Mouse (Mus musculus): ENCODE measurements around the gene Icam5. TPM values are rescaled to one million over a fixed set of nuclear protein-coding genes. Genes with fewer than 3 reads are reported as not detected.
"Not testable (repeated sequence)": the region's sequence is repeated elsewhere in the genome, so short reads cannot be mapped to it uniquely, and the experiment has no call there.

Gene Icam5
- polyA plus RNA-seq, 1 experiment from 2014 or later, result not detected

DNA sequence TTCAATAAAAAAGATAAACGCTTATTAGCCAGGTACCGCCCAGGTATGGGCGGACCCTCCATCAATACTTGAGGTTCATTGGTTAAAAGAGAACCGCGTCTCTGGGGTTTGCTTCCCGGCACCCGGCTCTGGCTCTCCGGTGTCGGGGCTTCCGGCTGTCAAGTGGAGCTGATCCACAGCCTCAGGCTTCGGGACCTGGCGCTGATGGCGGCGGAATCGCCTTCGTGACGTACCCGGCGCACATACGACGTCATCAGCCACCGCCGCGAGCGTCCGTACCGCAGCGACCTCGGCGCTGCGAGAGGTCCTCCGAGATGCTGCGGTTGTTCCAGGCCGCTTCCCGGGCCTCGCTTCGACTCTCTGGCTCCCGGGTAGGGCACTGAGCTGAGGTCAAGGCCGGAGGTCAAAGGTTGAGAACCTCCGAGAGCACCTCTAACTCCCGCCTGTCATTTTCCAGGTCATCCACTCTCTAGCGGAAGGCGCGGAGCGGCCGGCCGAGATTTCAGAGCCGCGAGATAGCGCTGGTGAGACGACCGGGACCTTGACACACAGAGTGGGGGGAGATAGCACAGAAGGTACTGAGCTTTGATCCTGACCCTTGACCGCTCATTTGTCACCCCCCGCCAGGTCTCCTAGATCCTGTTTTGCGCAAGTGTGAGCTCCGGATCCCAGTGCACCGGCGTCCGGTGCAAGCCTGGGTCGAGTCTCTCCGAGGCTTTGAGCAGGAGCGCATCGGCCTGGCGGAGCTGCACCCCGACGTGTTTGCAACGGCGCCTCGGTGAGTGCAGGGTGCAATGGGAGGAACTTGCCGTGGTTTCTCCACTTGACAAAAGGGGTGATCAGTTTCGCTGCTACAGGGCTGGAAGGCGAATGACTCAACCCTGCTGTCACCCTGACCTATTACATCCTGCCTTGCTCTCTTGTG is 29.0 kb upstream of the Icam5 start, which contains the start of gene Mrpl4:
Mrpl4 (plus strand) TSS at position 112 of the 925 bp plus-strand sequence.
- ATAC-seq (ENCODE audit: insufficient number of reproducible peaks, insufficient read depth, low FRiP score, low read depth), result peak; percentile 74
- peak within 1 kb of the TSS; percentile 78 to 85 for H3K27ac ChIP-seq (replicated peaks in 1 of 2; ENCODE audit: control insufficient read depth in 1 of 2, insufficient read depth in 1 of 2, low read depth in 2 of 2, low read length in 2 of 2)
- peak within 1 kb of the TSS; percentile 86 to 88 for H3K4me3 ChIP-seq (ENCODE audit: control insufficient read depth in 1 of 2, insufficient read depth in 1 of 2, low read depth in 1 of 2, low read length in 2 of 2)
- H3K36me3 ChIP-seq (ENCODE audit: control insufficient read depth, insufficient read depth, low read length), result peaks cover 37% of the 10 kb centered on the region
- no peaks in the 10 kb centered on the region for H3K9me3 ChIP-seq (ENCODE audit: control insufficient read depth, low read length)
- WGBS, result under 1% methylated on average over 72 of the region's 72 CpGs
- H3K9ac ChIP-seq (ENCODE audit: low read length), result peak within 1 kb of the TSS; percentile 90
- H3K4me2 ChIP-seq (ENCODE audit: low read length), result peak within 1 kb of the TSS; percentile 90
- H3K4me1 ChIP-seq (ENCODE audit: control insufficient read depth in 2 of 2, insufficient read depth in 2 of 2, low read length in 2 of 2), result peaks cover 3 to 6% of the 10 kb centered on the region in 2 experiments; a peak in 2 of 4 replicates
- no peaks in the 10 kb centered on the region for H3K27me3 ChIP-seq (ENCODE audit: control insufficient read depth, insufficient read depth, low read length)

DNA sequence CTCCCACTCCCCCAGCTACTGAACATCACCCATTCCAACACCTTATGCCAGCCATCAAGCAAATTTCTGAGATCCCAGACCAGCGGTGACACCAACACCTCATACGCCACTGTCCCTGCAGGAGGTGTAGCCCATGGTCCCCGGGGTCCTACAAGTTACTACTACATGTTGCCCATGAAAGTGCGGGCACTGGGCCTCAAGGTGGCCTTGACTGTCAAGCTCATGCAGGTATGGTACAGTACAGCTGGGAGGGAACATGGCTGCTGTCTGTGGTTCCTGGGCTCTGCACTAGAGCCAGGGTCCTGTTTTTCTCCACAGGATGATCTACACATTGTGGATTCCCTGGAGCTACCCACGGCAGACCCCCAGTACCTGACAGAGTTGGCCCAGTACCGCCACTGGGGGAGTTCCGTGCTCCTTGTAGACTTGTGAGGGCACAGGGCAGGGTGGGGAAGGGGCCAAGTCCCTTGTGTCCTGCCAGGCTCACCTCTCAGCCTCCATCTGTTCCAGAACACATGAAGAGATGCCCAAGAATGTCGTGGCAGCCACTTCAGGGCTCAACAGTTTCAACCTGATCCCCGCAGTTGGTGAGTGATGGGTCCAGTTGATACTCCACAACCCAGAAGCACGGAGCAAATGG is 24.4 kb upstream of the Icam5 start:
- ATAC-seq (ENCODE audit: insufficient number of reproducible peaks, insufficient read depth, low FRiP score, low read depth), result no peak
- H3K27ac ChIP-seq (replicated peaks in 1 of 2; ENCODE audit: control insufficient read depth in 1 of 2, insufficient read depth in 1 of 2, low read depth in 2 of 2, low read length in 2 of 2), result no peak overlapping the region
- H3K9me3 ChIP-seq (ENCODE audit: control insufficient read depth, low read length), result no peaks in the 10 kb centered on the region
- no peak overlapping the region for H3K4me2 ChIP-seq (ENCODE audit: low read length)
- H3K36me3 ChIP-seq (ENCODE audit: control insufficient read depth, insufficient read depth, low read length), result peaks cover 49% of the 10 kb centered on the region
- H3K9ac ChIP-seq (ENCODE audit: low read length), result no peak overlapping the region
- 92% methylated on average over 10 of the region's 10 CpGs for WGBS
- no peak overlapping the region for H3K4me3 ChIP-seq (ENCODE audit: control insufficient read depth in 1 of 2, insufficient read depth in 1 of 2, low read depth in 1 of 2, low read length in 2 of 2)
- no peaks in the 10 kb centered on the region for H3K27me3 ChIP-seq (ENCODE audit: control insufficient read depth, insufficient read depth, low read length)
- peaks cover 3 to 6% of the 10 kb centered on the region in 2 experiments; a peak in 2 of 4 replicates for H3K4me1 ChIP-seq (ENCODE audit: control insufficient read depth in 2 of 2, insufficient read depth in 2 of 2, low read length in 2 of 2)

DNA sequence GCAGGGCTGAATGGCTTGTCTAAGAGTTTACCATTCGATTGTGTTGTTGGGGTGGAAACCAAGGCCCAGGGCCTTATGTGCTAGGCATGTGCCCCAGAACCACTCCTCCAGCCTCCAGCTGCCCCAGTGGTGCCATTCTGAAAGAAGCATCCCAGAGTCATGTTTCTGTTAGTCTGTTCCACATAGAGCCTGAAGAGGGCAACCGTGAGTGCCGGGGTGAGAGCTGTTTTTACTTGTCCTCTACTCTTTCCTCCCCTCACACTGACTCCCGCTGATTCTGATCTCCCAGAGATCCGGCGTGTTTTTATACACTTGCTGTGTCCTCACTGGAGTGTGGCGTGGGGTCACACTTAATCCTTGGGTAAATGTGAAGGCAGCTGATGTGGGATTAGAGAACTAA is 23.9 kb upstream of the Icam5 start:
- peaks cover 3 to 6% of the 10 kb centered on the region in 2 experiments; a peak in 2 of 4 replicates for H3K4me1 ChIP-seq (ENCODE audit: control insufficient read depth in 2 of 2, insufficient read depth in 2 of 2, low read length in 2 of 2)
- no peak overlapping the region for H3K27ac ChIP-seq (replicated peaks in 1 of 2; ENCODE audit: control insufficient read depth in 1 of 2, insufficient read depth in 1 of 2, low read depth in 2 of 2, low read length in 2 of 2)
- H3K9me3 ChIP-seq (ENCODE audit: control insufficient read depth, low read length), result no peaks in the 10 kb centered on the region
- H3K4me2 ChIP-seq (ENCODE audit: low read length), result no peak overlapping the region
- no peaks in the 10 kb centered on the region for H3K27me3 ChIP-seq (ENCODE audit: control insufficient read depth, insufficient read depth, low read length)
- WGBS, result 76% methylated on average over 7 of the region's 7 CpGs
- no peak overlapping the region for H3K9ac ChIP-seq (ENCODE audit: low read length)
- ATAC-seq (ENCODE audit: insufficient number of reproducible peaks, insufficient read depth, low FRiP score, low read depth), result no peak
- H3K36me3 ChIP-seq (ENCODE audit: control insufficient read depth, insufficient read depth, low read length), result peaks cover 49% of the 10 kb centered on the region
- no peak overlapping the region for H3K4me3 ChIP-seq (ENCODE audit: control insufficient read depth in 1 of 2, insufficient read depth in 1 of 2, low read depth in 1 of 2, low read length in 2 of 2)

DNA sequence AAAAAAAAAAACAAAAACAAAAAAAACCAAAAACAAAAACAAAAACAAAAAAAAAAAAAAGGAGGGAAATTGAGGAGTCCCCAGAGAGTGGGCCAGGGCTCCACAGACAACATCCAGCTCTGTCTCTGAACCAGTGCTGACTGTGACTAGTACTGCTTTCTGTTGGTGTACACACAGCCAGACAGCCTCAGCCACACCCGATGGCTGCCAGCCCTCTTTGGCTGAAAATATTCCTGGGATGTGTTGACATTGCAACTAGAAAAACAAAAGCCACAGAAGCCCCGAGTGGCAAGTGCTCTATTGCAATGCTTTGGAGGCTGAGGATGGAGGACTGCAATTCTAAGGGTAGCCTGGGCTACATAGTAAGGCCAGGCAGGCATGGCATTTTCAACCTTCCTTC is 21.5 kb upstream of the Icam5 start:
- peaks cover 37% of the 10 kb centered on the region for H3K36me3 ChIP-seq (ENCODE audit: control insufficient read depth, insufficient read depth, low read length)
- H3K4me3 ChIP-seq (ENCODE audit: control insufficient read depth in 1 of 2, insufficient read depth in 1 of 2, low read depth in 1 of 2, low read length in 2 of 2), result no peak overlapping the region
- no peak overlapping the region for H3K4me2 ChIP-seq (ENCODE audit: low read length)
- no peak overlapping the region for H3K9ac ChIP-seq (ENCODE audit: low read length)
- peaks cover 5 to 8% of the 10 kb centered on the region in 2 experiments; a peak in 3 of 4 replicates for H3K4me1 ChIP-seq (ENCODE audit: control insufficient read depth in 2 of 2, insufficient read depth in 2 of 2, low read length in 2 of 2)
- peaks cover 14% of the 10 kb centered on the region; the same call in 1 of the 2 replicates for H3K27me3 ChIP-seq (ENCODE audit: control insufficient read depth, insufficient read depth, low read length)
- no peak overlapping the region for H3K27ac ChIP-seq (replicated peaks in 1 of 2; ENCODE audit: control insufficient read depth in 1 of 2, insufficient read depth in 1 of 2, low read depth in 2 of 2, low read length in 2 of 2)
- WGBS, result 61% methylated on average over 2 of the region's 2 CpGs
- no peak for ATAC-seq (ENCODE audit: insufficient number of reproducible peaks, insufficient read depth, low FRiP score, low read depth)
- H3K9me3 ChIP-seq (ENCODE audit: control insufficient read depth, low read length), result no peaks in the 10 kb centered on the region

DNA sequence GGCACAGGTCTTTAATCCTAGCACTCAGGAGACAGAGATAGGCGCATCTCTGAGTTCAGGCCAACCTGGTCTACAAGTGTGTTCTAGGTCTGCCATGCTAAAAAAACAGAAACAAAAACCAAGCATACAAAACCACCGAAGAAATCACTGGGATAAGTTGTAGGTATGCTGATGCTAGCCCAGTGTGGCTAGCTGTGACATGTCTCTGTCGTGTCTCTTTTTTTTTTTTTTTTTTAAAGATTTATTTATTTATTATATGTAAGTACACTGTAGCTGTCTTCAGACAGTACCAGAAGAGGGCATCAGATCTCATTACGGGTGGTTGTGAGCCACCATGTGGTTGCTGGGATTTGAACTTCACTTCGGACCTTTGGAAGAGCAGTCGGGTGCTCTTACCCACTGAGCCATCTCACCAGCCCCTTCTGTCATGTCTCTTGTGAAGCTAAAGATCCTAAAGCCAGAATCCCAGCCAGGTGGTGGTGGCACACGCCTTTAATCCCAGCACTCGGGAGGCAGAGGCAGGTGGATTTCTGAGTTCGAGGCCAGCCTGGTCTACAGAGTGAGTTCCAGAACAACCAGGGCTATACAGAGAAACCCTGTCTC is 20.8 kb upstream of the Icam5 start:
- 64% methylated on average over 9 of the region's 9 CpGs for WGBS
- H3K27ac ChIP-seq (replicated peaks in 1 of 2; ENCODE audit: control insufficient read depth in 1 of 2, insufficient read depth in 1 of 2, low read depth in 2 of 2, low read length in 2 of 2); H3K4me3 ChIP-seq (ENCODE audit: control insufficient read depth in 1 of 2, insufficient read depth in 1 of 2, low read depth in 1 of 2, low read length in 2 of 2); H3K9ac ChIP-seq (ENCODE audit: low read length); H3K4me2 ChIP-seq (ENCODE audit: low read length); H3K9me3 ChIP-seq (ENCODE audit: control insufficient read depth, low read length); ATAC-seq (ENCODE audit: insufficient number of reproducible peaks, insufficient read depth, low FRiP score, low read depth): not testable (repeated sequence)
- peaks cover 10 to 14% of the 10 kb centered on the region in 2 experiments; a peak in 3 of 4 replicates for H3K4me1 ChIP-seq (ENCODE audit: control insufficient read depth in 2 of 2, insufficient read depth in 2 of 2, low read length in 2 of 2)
- peaks cover 21% of the 10 kb centered on the region; the same call in 1 of the 2 replicates for H3K27me3 ChIP-seq (ENCODE audit: control insufficient read depth, insufficient read depth, low read length)
- peaks cover 31% of the 10 kb centered on the region for H3K36me3 ChIP-seq (ENCODE audit: control insufficient read depth, insufficient read depth, low read length)

DNA sequence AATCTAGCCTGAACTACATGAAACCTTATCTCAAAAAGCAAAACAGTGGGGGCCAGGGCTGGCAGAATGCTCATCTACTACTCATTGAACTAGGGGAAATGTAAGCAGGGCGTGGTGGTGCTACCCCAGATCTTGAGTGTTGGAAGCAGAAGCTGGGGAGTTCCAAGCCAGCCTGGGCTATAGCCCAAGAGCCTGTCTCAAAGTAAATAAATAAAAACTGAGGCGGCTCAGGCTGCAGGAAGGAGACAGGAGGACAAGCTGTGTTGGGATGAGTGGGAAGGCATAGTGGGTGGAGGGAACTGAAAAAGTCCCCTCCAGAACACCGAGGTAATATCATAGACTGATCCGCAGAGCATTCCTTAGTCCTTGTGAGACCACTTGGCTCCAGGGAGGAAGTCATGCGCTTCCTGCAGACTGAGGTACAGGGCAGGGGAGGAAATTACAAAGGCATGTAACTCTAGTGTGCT is 20.0 kb upstream of the Icam5 start:
- ATAC-seq (ENCODE audit: insufficient number of reproducible peaks, insufficient read depth, low FRiP score, low read depth), result 0 out of 2 replicates have a peak, but pooled peaks have one; percentile 14
- peak overlapping the region; percentile 55 to 69 for H3K27ac ChIP-seq (replicated peaks in 1 of 2; ENCODE audit: control insufficient read depth in 1 of 2, insufficient read depth in 1 of 2, low read depth in 2 of 2, low read length in 2 of 2)
- H3K4me2 ChIP-seq (ENCODE audit: low read length), result no peak overlapping the region

DNA sequence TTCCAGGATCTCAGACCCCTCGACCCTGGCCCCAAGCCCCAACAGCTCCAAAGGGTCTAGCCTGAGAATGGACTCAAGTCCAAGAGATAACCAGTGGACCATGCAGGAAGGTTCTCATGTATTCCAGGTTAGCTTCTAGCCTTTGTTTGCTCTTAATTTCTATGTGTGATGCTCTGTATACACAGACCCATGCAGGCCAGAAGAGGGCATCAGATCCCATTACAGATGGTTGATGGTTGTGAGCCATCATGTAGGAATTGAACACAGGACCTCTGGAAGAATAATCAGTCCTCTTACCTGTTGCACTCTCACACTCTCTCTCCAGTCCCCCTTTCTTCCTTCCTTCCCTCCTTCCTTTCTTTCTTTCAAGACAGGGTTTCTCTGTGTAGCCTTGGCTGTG is 19.5 kb upstream of the Icam5 start:
- H3K9ac ChIP-seq (ENCODE audit: low read length), result no peak overlapping the region
- no peak overlapping the region for H3K4me2 ChIP-seq (ENCODE audit: low read length)
- H3K36me3 ChIP-seq (ENCODE audit: control insufficient read depth, insufficient read depth, low read length), result peaks cover 17% of the 10 kb centered on the region
- ATAC-seq (ENCODE audit: insufficient number of reproducible peaks, insufficient read depth, low FRiP score, low read depth), result no peak
- H3K4me1 ChIP-seq (ENCODE audit: control insufficient read depth in 2 of 2, insufficient read depth in 2 of 2, low read length in 2 of 2), result peaks cover 10 to 15% of the 10 kb centered on the region in 2 experiments; a peak in 3 of 4 replicates
- peak overlapping the region; percentile 55 to 69 for H3K27ac ChIP-seq (replicated peaks in 1 of 2; ENCODE audit: control insufficient read depth in 1 of 2, insufficient read depth in 1 of 2, low read depth in 2 of 2, low read length in 2 of 2)
- no peaks in the 10 kb centered on the region for H3K9me3 ChIP-seq (ENCODE audit: control insufficient read depth, low read length)
- H3K4me3 ChIP-seq (ENCODE audit: control insufficient read depth in 1 of 2, insufficient read depth in 1 of 2, low read depth in 1 of 2, low read length in 2 of 2), result no peak overlapping the region
- 11% methylated on average over 1 of the region's 1 CpGs for WGBS
- H3K27me3 ChIP-seq (ENCODE audit: control insufficient read depth, insufficient read depth, low read length), result peaks cover 33% of the 10 kb centered on the region

More for the DNA sequence above, 20.0 kb upstream of the Icam5 start:
- H3K9ac ChIP-seq (ENCODE audit: low read length), result no peak overlapping the region
- H3K9me3 ChIP-seq (ENCODE audit: control insufficient read depth, low read length), result no peaks in the 10 kb centered on the region
- H3K36me3 ChIP-seq (ENCODE audit: control insufficient read depth, insufficient read depth, low read length), result peaks cover 22% of the 10 kb centered on the region
- WGBS, result 44% methylated on average over 5 of the region's 5 CpGs
- H3K4me3 ChIP-seq (ENCODE audit: control insufficient read depth in 1 of 2, insufficient read depth in 1 of 2, low read depth in 1 of 2, low read length in 2 of 2), result no peak overlapping the region
- peaks cover 10 to 15% of the 10 kb centered on the region in 2 experiments; a peak in 3 of 4 replicates for H3K4me1 ChIP-seq (ENCODE audit: control insufficient read depth in 2 of 2, insufficient read depth in 2 of 2, low read length in 2 of 2)
- H3K27me3 ChIP-seq (ENCODE audit: control insufficient read depth, insufficient read depth, low read length), result peaks cover 28% of the 10 kb centered on the region; the same call in 1 of the 2 replicates
